30 mouse cellular contexts compared by ENCODE assay signal in genomic region chr3:130088654-130089053, GRCm38 (mm10). TPM values are rescaled to one million over a fixed set of nuclear protein-coding genes. Genes with fewer than 3 reads are reported as not detected.
"Had no signal": no experiment of that assay in that cellular context is flagged by ENCODE, and none has a peak within 500 bp of the region (broad histone marks: within the 10 kb centered on the region; RNA-seq: fewer than 3 reads in every experiment).

No protein-coding gene starts in this region.

- H3K27ac ChIP-seq: limb, embryonic 10.5 days; limb, embryonic 12.5 days; limb, embryonic 13.5 days; limb, embryonic 15.5 days; liver, embryonic 12.5 days; liver, embryonic 13.5 days; liver, embryonic 14.5 days; liver, embryonic 15.5 days; lung, embryonic 15.5 days; macrophage; midbrain, embryonic 10.5 days; midbrain, embryonic 12.5 days; midbrain, embryonic 13.5 days; midbrain, embryonic 15.5 days; neural tube, embryonic 12.5 days had no signal

- H3K27me3 ChIP-seq: limb, embryonic 13.5 days; limb, embryonic 15.5 days; liver, embryonic 13.5 days; liver, embryonic 15.5 days; lung, embryonic 15.5 days; midbrain, embryonic 12.5 days; midbrain, embryonic 13.5 days; midbrain, embryonic 15.5 days; neural tube, embryonic 12.5 days had no signal

- DNase-seq: left cerebral cortex, postnatal 4 days; liver; liver, embryonic 13.5 days; liver, postnatal 0 days; lung, adult 18-20 months; lung, adult 2 months; lung, embryonic 14.5 days; lung, postnatal 10 days; lung, postnatal 14 days; lung, postnatal 36 days; lung, postnatal 4 days; midbrain, embryonic 14.5 days had no signal

- H3K9ac ChIP-seq: limb, embryonic 12.5 days; limb, embryonic 13.5 days; limb, embryonic 15.5 days; liver, embryonic 12.5 days; liver, embryonic 13.5 days; liver, embryonic 14.5 days; liver, embryonic 15.5 days; liver, postnatal 0 days; lung, embryonic 14.5 days; lung, embryonic 15.5 days; midbrain, embryonic 12.5 days; midbrain, embryonic 13.5 days; midbrain, embryonic 15.5 days; neural tube, embryonic 12.5 days had no signal

- H3K4me1 ChIP-seq: liver, embryonic 12.5 days; liver, embryonic 13.5 days; liver, embryonic 15.5 days; megakaryocyte, embryonic 14.5 days; midbrain, embryonic 10.5 days; midbrain, embryonic 12.5 days; midbrain, embryonic 13.5 days; midbrain, embryonic 15.5 days; neural tube, embryonic 12.5 days had no signal

- H3K36me3 ChIP-seq: limb, embryonic 10.5 days; limb, embryonic 12.5 days; limb, embryonic 13.5 days; limb, embryonic 15.5 days; liver, embryonic 12.5 days; liver, embryonic 13.5 days; liver, embryonic 15.5 days; lung, embryonic 15.5 days; midbrain, embryonic 10.5 days; midbrain, embryonic 12.5 days; midbrain, embryonic 13.5 days; midbrain, embryonic 15.5 days; neural tube, embryonic 12.5 days had no signal

- H3K9me3 ChIP-seq: limb, embryonic 10.5 days; limb, embryonic 12.5 days; limb, embryonic 15.5 days; liver, embryonic 12.5 days; liver, embryonic 13.5 days; liver, embryonic 15.5 days; lung, embryonic 15.5 days; midbrain, embryonic 12.5 days; midbrain, embryonic 13.5 days; midbrain, embryonic 15.5 days; neural tube, embryonic 12.5 days had no signal

- H3K4me3 ChIP-seq: limb, embryonic 10.5 days; limb, embryonic 12.5 days; limb, embryonic 13.5 days; limb, embryonic 15.5 days; liver, embryonic 12.5 days; liver, embryonic 13.5 days; liver, embryonic 15.5 days; lung, embryonic 15.5 days; megakaryocyte, embryonic 14.5 days; midbrain, embryonic 10.5 days; midbrain, embryonic 12.5 days; midbrain, embryonic 13.5 days; midbrain, embryonic 15.5 days; myocyte; neural tube, embryonic 12.5 days had no signal

RNA-seq across cellular contexts. Expression of gene Col25a1, which starts 42.6 kb away (rescaled TPM):
- total RNA-seq: megakaryocyte-erythroid progenitor cell, adult 5-6 weeks; monocyte, adult 5-6 weeks had no signal
- polyA plus RNA-seq: macrophage had no signal
